Mouse (Mus musculus) megakaryocyte, adult 5-6 weeks (primary cell): ENCODE measurements around the gene Foxc2. TPM values are rescaled to one million over a fixed set of nuclear protein-coding genes. Genes with fewer than 3 reads are reported as not detected.

ENCODE experiments used
- ATAC-seq: 2 replicates; pipeline ENCODE4 v1.8.0; 2016; ENCODE audit warnings: mild to moderate bottlenecking, inconsistent platforms; ENCODE audit not compliant: poor library complexity, severe bottlenecking
- total RNA-seq, 2 experiments: library from RNA; stranded (forward) in 1 of 2; stranded (reverse) in 1 of 2; fragments of 153-499, 151-499 nt in 1 of 2; fragments of 221-1000, 200-1000 nt in 1 of 2; gene quantifications; 2 replicates each; pipeline versions ENCODE4 v1.2.3 to v1.2.4; 2015 to 2017

The Foxc2 gene
- total RNA-seq, 2 experiments from 2014 or later, result not detected

GRCm38 (mm10) chr8:121086004-121086900 is 29.7 kb upstream of the Foxc2 start:
- ATAC-seq, result no peak

GRCm38 (mm10) chr8:121088281-121088680 is 27.7 kb upstream of the Foxc2 start:
- ATAC-seq, result no peak

- no peak for ATAC-seq
Observed at GRCm38 (mm10) chr8:121088871-121089630, 26.9 kb upstream of the Foxc2 start.

GRCm38 (mm10) chr8:121089631-121090380 is 26.2 kb upstream of the Foxc2 start:
- ATAC-seq, result no peak

GRCm38 (mm10) chr8:121090716-121091115 is 25.3 kb upstream of the Foxc2 start:
- no peak for ATAC-seq

- no peak for ATAC-seq
Observed at GRCm38 (mm10) chr8:121092141-121092540, 23.8 kb upstream of the Foxc2 start.

GRCm38 (mm10) chr8:121092627-121093026 is 23.3 kb upstream of the Foxc2 start:
- ATAC-seq, result peak; percentile 78

- no peak for ATAC-seq
Observed at GRCm38 (mm10) chr8:121093496-121093895, 22.5 kb upstream of the Foxc2 start.

GRCm38 (mm10) chr8:121104049-121104818 is 11.7 kb upstream of the Foxc2 start:
- peak; percentile 53 for ATAC-seq

GRCm38 (mm10) chr8:121107668-121108656 is 8.0 kb upstream of the Foxc2 start, which contains the start of gene Mthfsd:
Gene Mthfsd (minus strand): TSS chr8:121108392.
- peak; percentile 88 for ATAC-seq

GRCm38 (mm10) chr8:121108657-121109056 is 7.3 kb upstream of the Foxc2 start:
- ATAC-seq, result no peak

GRCm38 (mm10) chr8:121111145-121111907 is 4.6 kb upstream of the Foxc2 start:
- ATAC-seq, result no peak

GRCm38 (mm10) chr8:121113261-121113660 is 2.7 kb upstream of the Foxc2 start:
- peak; percentile 97 for ATAC-seq

GRCm38 (mm10) chr8:121115136-121115535 is 835 bp upstream of the Foxc2 start:
- no peak for ATAC-seq

- no peak for ATAC-seq
Observed at GRCm38 (mm10) chr8:121116591-121117185, 717 bp downstream of the Foxc2 start.

GRCm38 (mm10) chr8:121117186-121117651 is 1.2 kb downstream of the Foxc2 start:
- ATAC-seq, result no peak

GRCm38 (mm10) chr8:121117906-121118305 is 1.9 kb downstream of the Foxc2 start:
- no peak for ATAC-seq
